Mouse (Mus musculus) adrenal gland, postnatal 10 days (tissue): ENCODE data around the gene Grik5. TPM values are rescaled to one million over a fixed set of nuclear protein-coding genes. Genes with fewer than 3 reads are reported as not detected.

Experiments used
- DNase-seq: peaks from one replicate; pipeline ENCODE4 v3.0.0; 2021; ENCODE audit warnings: mixed read lengths
- long read RNA-seq, 2 experiments: library from polyadenylated mRNA; stranded (forward); transcript quantifications; one replicate each; pipeline ENCODE4 v2.0.0; 2021
- total RNA-seq, 2 experiments: library from RNA; stranded (reverse); gene quantifications; 2 replicates each; pipeline ENCODE4 v1.2.3; 2021

Grik5 gene
- total RNA-seq: 10 to 100 TPM; 16.1 to 25.3 TPM
- long read RNA-seq, experiment 1, partial matches to known transcripts: 16 of 24 reads
- long read RNA-seq, experiment 1, other reads (novel, unspliced or antisense): 4 of 24 reads
- long read RNA-seq, experiment 2, partial matches to known transcripts: 1 of 8 reads
- long read RNA-seq, experiment 2, other reads (novel, unspliced or antisense): 6 of 8 reads

DNA sequence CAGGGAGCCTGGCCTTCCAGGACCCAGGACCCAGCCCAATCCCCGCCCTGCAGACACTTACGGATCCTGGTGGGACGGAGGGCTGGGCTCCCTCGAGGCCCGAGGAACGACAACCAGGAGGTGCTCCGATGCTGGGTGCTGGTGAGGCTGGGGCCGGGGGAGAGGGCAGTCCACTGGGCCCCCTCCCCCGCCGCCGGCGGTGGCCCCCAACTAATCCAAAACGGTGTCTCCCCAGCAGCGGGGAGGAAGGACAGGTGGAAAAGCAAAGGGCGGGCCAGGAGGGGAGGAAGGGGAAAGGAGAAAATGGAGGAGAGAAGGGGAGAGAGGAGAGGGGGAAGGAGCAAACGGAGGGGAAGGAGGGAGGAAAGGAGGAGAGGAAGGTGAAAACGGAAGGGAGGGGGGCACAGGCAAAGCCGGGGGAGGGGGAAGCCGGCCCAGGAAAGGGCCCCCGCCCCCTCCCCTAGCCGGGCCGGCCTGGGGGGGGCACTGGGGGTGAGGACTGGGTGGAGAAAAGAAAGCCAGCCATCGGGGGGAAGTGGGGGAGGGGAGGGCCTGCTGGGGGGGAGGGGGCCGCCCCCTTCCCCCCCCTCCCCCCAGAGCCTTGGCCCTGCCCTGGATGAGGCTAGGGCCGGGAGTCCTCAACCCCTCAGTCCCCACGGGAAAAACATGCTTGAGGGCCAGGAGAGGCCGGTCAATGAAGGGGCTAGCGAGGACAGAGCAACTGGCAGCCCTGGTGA lies at the start of gene Grik5, which contains the start of gene Zfp574:
TSS of gene Grik5 (minus strand) at position 368 of the 737 bp plus-strand sequence.
TSS of gene Zfp574 (plus strand) at position 589 of the 737 bp plus-strand sequence.
- no peak for DNase-seq

DNA sequence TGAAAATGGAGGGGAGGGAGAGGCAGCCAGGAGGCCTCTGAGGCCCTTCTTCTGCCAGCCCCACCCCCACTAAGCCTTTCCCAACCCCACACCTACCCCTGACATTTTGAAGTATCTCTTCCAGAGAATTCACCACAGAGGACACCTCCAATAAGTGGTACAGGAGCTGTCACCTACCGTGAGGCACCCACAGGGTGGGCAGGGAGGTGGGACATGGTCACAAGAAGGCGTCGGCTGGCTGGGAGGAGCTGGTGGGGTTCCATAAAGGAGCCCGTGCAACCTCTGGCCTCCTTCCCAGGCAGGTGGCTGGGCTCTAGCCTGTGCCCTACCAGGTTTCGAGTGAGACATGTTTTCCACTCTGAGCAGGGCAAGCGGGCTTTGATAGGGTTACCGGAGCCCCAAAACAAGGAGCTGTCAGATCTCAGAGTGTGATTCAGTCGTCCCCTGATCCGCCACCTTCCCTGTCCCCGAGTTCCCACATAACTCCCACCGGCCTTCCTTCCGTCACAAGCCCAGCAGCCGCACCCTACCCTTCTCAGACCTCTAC lies 49.2 kb upstream of the Grik5 start:
- DNase-seq: no peak

- peak; percentile 17 for DNase-seq
Measured at GRCm38 (mm10) chr7:25120061-25120834, 48.1 kb upstream of the Grik5 start.

- no peak for DNase-seq
Measured at GRCm38 (mm10) chr7:25112956-25113603, 40.9 kb upstream of the Grik5 start.

- no peak for DNase-seq
Measured at GRCm38 (mm10) chr7:25112178-25112955, 40.2 kb upstream of the Grik5 start.

GRCm38 (mm10) chr7:25110336-25110735 lies 38.2 kb upstream of the Grik5 start:
- DNase-seq: no peak

- DNase-seq: no peak
Measured at GRCm38 (mm10) chr7:25109355-25109754, 37.2 kb upstream of the Grik5 start.

DNA sequence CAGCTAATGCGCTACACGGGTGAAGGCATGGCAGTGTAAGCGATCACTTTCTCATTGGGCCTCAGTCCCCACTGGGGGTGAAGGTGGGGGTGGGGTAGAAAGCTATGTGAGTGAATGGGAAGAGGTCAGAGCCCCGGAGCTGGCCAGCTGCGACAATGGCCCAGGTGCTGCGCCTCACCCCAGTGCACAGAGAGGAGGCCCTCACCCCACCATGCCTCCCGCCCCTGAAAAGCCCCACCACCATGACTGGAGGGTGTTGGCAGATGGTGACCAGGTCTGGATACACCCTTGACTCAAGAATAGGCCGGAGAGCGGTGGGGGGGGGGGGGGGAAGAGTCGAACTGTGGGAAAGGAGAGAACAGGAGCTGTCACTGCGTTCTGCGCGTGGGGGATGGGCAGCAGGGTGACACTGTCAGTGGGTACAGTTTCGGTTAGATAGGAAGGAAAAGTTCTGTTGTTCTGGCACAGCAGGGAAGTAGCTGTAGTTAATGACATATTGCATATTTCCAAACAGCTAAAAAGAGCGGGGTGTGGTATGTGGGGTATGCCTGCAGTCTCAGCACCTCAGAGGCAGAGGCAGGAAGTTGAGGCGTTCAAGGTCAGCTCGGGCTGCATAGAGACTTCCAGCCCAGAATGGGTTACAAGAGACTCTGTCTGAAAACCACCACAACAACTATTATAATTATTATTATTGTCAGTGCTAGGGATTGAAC lies 34.8 kb upstream of the Grik5 start:
- DNase-seq: no peak

- peak; percentile 89 for DNase-seq
Measured at GRCm38 (mm10) chr7:25105411-25106160, 33.4 kb upstream of the Grik5 start.

- DNase-seq: no peak
Measured at GRCm38 (mm10) chr7:25099581-25099980, 27.4 kb upstream of the Grik5 start.

- DNase-seq: no peak
Measured at GRCm38 (mm10) chr7:25098169-25098568, 26.0 kb upstream of the Grik5 start.

DNA sequence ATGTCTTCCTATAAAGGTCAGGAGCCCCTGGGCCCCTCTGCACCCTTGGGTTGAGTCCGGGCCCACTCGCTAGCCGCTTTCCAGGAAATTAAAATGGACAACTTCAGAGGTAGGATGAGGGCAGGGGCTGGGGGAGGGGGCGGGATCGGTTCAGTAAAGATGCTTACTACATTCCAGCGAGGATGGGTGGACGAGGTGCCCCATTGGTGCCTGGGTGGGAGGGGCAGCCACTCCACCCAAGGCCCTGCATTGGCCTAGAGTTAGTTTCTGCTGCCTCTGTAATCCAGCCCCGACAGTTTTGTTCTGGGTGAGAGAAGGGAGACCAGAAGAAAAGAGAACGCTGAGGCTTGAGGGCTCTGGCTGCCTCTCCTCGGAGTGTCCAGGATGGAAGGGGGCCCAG lies 17.7 kb upstream of the Grik5 start:
- no peak for DNase-seq

GRCm38 (mm10) chr7:25088968-25089367 lies 16.8 kb upstream of the Grik5 start:
- DNase-seq: no peak

- DNase-seq: no peak
Measured at GRCm38 (mm10) chr7:25088531-25088930, 16.4 kb upstream of the Grik5 start.

GRCm38 (mm10) chr7:25087972-25088371 lies 15.8 kb upstream of the Grik5 start:
- DNase-seq: no peak

- no peak for DNase-seq
Measured at GRCm38 (mm10) chr7:25087256-25087912, 15.2 kb upstream of the Grik5 start.

DNA sequence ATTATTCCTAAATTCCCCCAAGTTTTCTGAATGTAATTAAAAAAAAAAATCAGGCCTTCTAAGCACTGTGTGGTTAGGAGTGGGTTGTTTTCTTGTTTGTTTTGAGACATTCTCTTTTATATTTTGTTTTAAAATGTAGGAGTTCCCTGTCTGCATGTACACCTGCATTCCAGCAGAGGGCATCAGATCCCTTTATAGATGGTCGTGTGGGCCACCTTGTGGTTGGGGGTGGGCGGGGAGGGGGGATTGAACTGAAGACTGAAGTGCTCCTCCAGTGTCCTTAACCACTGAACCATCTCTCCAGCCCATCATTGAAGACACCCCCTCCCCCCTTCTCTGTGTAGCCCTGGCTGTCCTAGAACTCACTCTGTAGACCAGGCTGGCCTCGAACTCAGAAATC lies 14.5 kb upstream of the Grik5 start:
- DNase-seq: no peak

- DNase-seq: no peak
Measured at GRCm38 (mm10) chr7:25084621-25085020, 12.5 kb upstream of the Grik5 start.

GRCm38 (mm10) chr7:25082510-25082909 lies 10.4 kb upstream of the Grik5 start:
- peak; percentile 62 for DNase-seq
